In the genomic region with DNA sequence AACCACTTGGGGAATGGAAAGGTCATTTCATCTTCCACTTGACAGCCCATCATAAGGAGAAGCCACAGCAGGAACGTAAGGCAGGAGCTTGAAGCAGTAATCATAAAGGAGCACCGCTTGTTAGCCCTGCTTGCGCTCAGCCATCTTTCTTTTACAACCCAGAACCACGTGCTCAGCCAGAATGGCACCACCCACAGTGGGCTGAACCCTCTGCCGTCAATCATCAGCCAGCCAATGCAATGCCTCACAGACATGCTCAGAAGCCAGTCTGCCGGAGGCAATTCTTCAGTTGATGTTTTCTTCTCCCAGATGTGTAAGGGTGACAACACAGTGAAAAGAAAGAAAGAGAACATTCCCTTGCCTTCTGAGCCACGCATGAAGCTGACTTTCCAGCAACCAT, we compare ENCODE assay signal across 9 mouse cellular contexts. TPM values are rescaled to one million over a fixed set of nuclear protein-coding genes. Genes with fewer than 3 reads are reported as not detected.
DNase-seq lines count a peak whose midpoint lies in the region; ATAC-seq and TF ChIP-seq lines count a peak whose summit lies in the region.
"Had no signal": no experiment of that assay in that cellular context is flagged by ENCODE, and none has a peak within 500 bp of the region (broad histone marks: within the 10 kb centered on the region; RNA-seq: fewer than 3 reads in every experiment).

No protein-coding gene starts in this region.

- H3K4me2 ChIP-seq in intestine, postnatal 0 days (replicated peaks; ENCODE audit: low read depth): no peak overlapping the region
- H3K4me2 ChIP-seq in intestine, embryonic 15.5 days (replicated peaks): no peak overlapping the region
- H3K4me2 ChIP-seq: heart, embryonic 11.5 days had no signal

- H3K9ac ChIP-seq in intestine, postnatal 0 days (ENCODE audit: low read depth, low read length): no peak overlapping the region
- no peak overlapping the region for H3K9ac ChIP-seq in intestine, embryonic 15.5 days

- no peak overlapping the region for H3K4me3 ChIP-seq in intestine, postnatal 0 days (ENCODE audit: low read depth, low read length)
- H3K4me3 ChIP-seq in intestine, embryonic 15.5 days (replicated peaks): no peak overlapping the region
- H3K4me3 ChIP-seq in bone marrow macrophage, adult 2 months (ENCODE audit: insufficient read depth, low read length): peak overlapping the region; percentile 48

- WGBS in intestine, postnatal 0 days: 82% methylated on average over 7 of the region's 7 CpGs
- 82% methylated on average over 7 of the region's 7 CpGs for WGBS in intestine, embryonic 15.5 days

- no peaks in the 10 kb centered on the region for H3K27me3 ChIP-seq in intestine, postnatal 0 days (replicated peaks; ENCODE audit: control insufficient read depth, insufficient read depth, low read length)
- H3K27me3 ChIP-seq in intestine, embryonic 15.5 days (replicated peaks): no peaks in the 10 kb centered on the region

- ATAC-seq in intestine, postnatal 0 days: peak; percentile 23; the same call in 1 of the 2 replicates
- no peak for ATAC-seq in intestine, embryonic 15.5 days
- ATAC-seq in megakaryocyte, adult 5-6 weeks (ENCODE audit: poor library complexity, severe bottlenecking): peak; percentile 43; the same call in 1 of the 2 replicates

- H3K27ac ChIP-seq in intestine, postnatal 0 days (ENCODE audit: low read depth, low read length): no peak overlapping the region
- no peak overlapping the region for H3K27ac ChIP-seq in intestine, embryonic 15.5 days
- H3K27ac ChIP-seq in bone marrow macrophage, adult 2 months (ENCODE audit: insufficient read depth, low read depth, low read length): peak overlapping the region; percentile 94

- no peaks in the 10 kb centered on the region for H3K4me1 ChIP-seq in intestine, postnatal 0 days (replicated peaks; ENCODE audit: control insufficient read depth, insufficient read depth, low read length)
- H3K4me1 ChIP-seq in intestine, embryonic 15.5 days (replicated peaks): 0 out of 2 replicates have a peak, but pooled peaks cover 7% of the 10 kb centered on the region
- H3K4me1 ChIP-seq in bone marrow macrophage, adult 2 months (ENCODE audit: control insufficient read depth, insufficient read depth, low read length): peaks cover 35% of the 10 kb centered on the region

- peak; percentile 16 to 23 for DNase-seq in B cell, adult 2 months
- DNase-seq in spleen, postnatal 14 days (ENCODE audit: low spot score in 2 of 2): no peak
- no peak for DNase-seq in gastrocnemius, postnatal 25 days
- DNase-seq: thymus, postnatal 14 days had no signal

- TF ChIP-seq CTCF in intestine, postnatal 0 days (IDR thresholded peaks at IDR 0.05; ENCODE audit: low read depth): no peak
- no peak for TF ChIP-seq CTCF in bone marrow macrophage, adult 2 months (IDR thresholded peaks at IDR 0.05; ENCODE audit: low read depth, low read length)

- TF ChIP-seq POLR2A in bone marrow macrophage, adult 2 months (IDR thresholded peaks at IDR 0.05; ENCODE audit: borderline replicate concordance, low read depth, low read length): no peak

- H3K36me3 ChIP-seq in intestine, postnatal 0 days (ENCODE audit: control insufficient read depth, insufficient read depth): no peaks in the 10 kb centered on the region
- H3K36me3 ChIP-seq in intestine, embryonic 15.5 days: no peaks in the 10 kb centered on the region

- no peaks in the 10 kb centered on the region for H3K9me3 ChIP-seq in intestine, postnatal 0 days (ENCODE audit: control insufficient read depth)
- H3K9me3 ChIP-seq in intestine, embryonic 15.5 days: no peaks in the 10 kb centered on the region

RNA-seq across cellular contexts. Expression of a gene that starts 7.3 kb away (rescaled TPM):
- 33.3 and 37.9 TPM in 2 replicates for polyA plus RNA-seq in intestine, postnatal 0 days (2015; fragmentation: Nextera tagmentation; extraction: Ambion mirVana)
- 22.5 and 24.0 TPM in 2 replicates for polyA plus RNA-seq in intestine, embryonic 15.5 days (2015; fragmentation: Nextera tagmentation; extraction: Ambion mirVana)
- 38.3 and 38.4 TPM in 2 replicates for polyA plus RNA-seq in bone marrow macrophage, adult 2 months (2012; ENCODE audit: insufficient read depth, insufficient read length, missing spikeins)
- 15.8 and 24.3 TPM in 2 replicates for total RNA-seq in megakaryocyte, adult 5-6 weeks (2015)
- 25.1 and 26.7 TPM in 2 replicates for total RNA-seq in megakaryocyte, adult 5-6 weeks (2017)
- total RNA-seq in gastrocnemius, postnatal 25 days (2021): 1 to 10 TPM; 1.6 to 1.7 TPM

Comparison
In these comparisons a context has a peak if more than half of its experiments do, and no peak if none do; other contexts are left out.
1. DNase-seq: peak in B cell, adult 2 months (2 of 2); none in spleen, postnatal 14 days (0 of 2) and gastrocnemius, postnatal 25 days (single experiment).